Mouse (Mus musculus) E14TG2a.4 (cell line): ENCODE results near the gene Gm28047.
A peak's percentile ranks its signal among the peaks of the same experiment; 100 is the strongest.

ENCODE experiments used
- H3K27me3 ChIP-seq: 2 replicates; pipeline ENCODE4 v1.6.1; 2014; ENCODE audit warnings: low read length, control low read depth; ENCODE audit not compliant: insufficient read depth
- H3K36me3 ChIP-seq: 2 replicates; pipeline ENCODE4 v1.6.1; 2014; ENCODE audit warnings: low read length, control low read depth; ENCODE audit not compliant: insufficient read depth
- H3K4me1 ChIP-seq: replicated peaks from 2 replicates; pipeline ENCODE4 v1.6.1; 2014; ENCODE audit warnings: low read depth, low read length, control low read depth
- H3K4me3 ChIP-seq: replicated peaks from 2 replicates; pipeline ENCODE4 v1.5.1; 2014; ENCODE audit warnings: mild to moderate bottlenecking, low read length
- H3K9me3 ChIP-seq: 2 replicates; pipeline ENCODE4 v1.6.1; 2014; ENCODE audit warnings: low read length, control low read depth
- CTCF ChIP-seq: conservative IDR thresholded peaks from 2 replicates; pipeline ENCODE4 v1.5.1; 2014; ENCODE audit warnings: low read length
- NANOG ChIP-seq: IDR thresholded peaks from 2 replicates; pipeline ENCODE4 v1.6.1; 2014; ENCODE audit warnings: borderline replicate concordance, low read length, mixed read lengths
- POU5F1 ChIP-seq: IDR thresholded peaks from 2 replicates; pipeline ENCODE4 v1.6.1; 2014; ENCODE audit warnings: low read length, borderline replicate concordance

The Gm28047 gene

DNA sequence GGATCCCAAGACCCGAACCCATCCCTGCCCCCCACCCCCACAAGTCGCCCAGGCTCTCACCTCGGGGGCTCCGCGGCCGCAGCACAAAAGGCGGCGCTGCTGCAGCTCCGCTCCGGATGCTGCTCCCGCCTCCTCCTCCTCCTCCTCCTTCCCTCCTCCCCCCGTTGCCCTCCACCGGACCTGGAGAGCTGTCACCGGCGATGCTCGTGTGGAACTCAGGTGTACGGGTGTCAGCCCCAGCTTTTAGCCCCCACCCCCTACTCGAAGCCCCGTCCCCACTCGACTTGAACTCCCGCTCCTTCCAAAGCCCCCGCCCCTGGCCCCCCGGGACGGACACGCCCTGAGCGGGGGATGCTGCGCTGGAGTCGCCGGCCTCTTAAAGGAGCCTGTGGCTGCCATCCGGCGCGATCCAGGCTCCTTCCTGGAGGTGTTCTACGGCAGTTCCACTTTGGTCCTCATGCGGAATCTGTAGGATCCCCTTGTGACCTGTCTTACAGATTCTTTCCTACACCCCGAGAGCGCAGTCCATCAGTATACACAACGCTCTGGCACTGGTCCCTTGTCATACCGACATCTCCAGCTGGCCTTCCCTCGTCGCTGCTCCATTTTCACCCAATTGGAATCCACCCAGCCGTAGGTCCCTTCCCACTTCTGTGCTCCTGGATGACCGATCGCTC lies 108.0 kb downstream of the Gm28047 start, which contains the start of gene Map3k12:
TSS of gene Map3k12 (minus strand) at position 337 of the 677 bp plus-strand sequence.
- H3K9me3 ChIP-seq, result no peaks in the 10 kb centered on the region
- H3K36me3 ChIP-seq, result peaks cover 25% of the 10 kb centered on the region
- no peaks in the 10 kb centered on the region for H3K27me3 ChIP-seq
- peaks cover 62% of the 10 kb centered on the region for H3K4me1 ChIP-seq
- no peak for TF ChIP-seq CTCF
- H3K4me3 ChIP-seq, result peak within 1 kb of the TSS; percentile 86

DNA sequence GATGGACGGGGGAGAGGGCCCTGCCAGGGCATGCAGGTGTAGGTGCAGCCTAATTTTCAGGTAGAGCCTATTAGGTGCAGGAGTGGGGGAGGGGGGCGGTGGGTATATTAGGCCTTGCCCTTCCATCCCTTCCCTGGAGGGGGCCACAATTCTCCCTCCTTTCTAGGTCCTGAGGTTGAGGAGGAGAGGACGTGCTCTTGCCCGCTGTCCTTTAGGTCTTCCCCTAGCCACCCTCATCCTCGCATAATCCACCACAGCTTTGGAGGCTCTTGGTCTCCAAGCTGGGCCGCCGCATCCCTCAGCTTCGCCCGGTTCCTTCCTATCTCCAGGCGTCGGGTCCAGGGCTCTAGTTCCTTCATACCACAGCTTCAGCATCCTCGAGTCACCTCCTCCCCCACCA lies 108.6 kb downstream of the Gm28047 start:
- no peaks in the 10 kb centered on the region for H3K9me3 ChIP-seq
- H3K27me3 ChIP-seq, result no peaks in the 10 kb centered on the region
- peaks cover 20% of the 10 kb centered on the region for H3K36me3 ChIP-seq
- TF ChIP-seq NANOG (no peak), POU5F1 (no peak), CTCF (no peak)
- H3K4me3 ChIP-seq, result peak overlapping the region; percentile 86
- H3K4me1 ChIP-seq, result peaks cover 62% of the 10 kb centered on the region

DNA sequence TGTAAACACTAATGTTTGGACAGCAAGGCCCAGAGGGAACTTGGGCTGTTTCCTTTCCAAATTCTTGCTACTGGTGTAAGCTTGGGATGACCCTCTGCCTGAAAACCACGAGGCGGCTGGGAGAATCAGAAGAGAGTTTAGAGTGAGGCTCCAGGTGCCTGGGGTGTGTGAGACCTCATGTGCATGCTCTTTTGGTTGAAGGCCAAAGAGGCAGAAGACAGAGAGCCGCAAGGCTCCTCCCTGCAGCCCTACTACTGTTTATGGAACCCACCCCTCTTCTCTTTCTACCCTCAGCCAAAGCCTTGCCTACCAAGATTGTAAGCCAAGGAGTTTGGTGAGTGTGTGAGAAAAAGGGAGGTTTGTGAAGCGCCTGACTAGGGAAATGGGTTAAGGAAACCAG lies 109.1 kb downstream of the Gm28047 start:
- TF ChIP-seq CTCF, result no peak
- no peak for TF ChIP-seq NANOG
- no peak for TF ChIP-seq POU5F1
- Histone ChIP-seq H3K4me1 (peaks cover 62% of the 10 kb centered on the region), H3K27me3 (no peaks in the 10 kb centered on the region)

DNA sequence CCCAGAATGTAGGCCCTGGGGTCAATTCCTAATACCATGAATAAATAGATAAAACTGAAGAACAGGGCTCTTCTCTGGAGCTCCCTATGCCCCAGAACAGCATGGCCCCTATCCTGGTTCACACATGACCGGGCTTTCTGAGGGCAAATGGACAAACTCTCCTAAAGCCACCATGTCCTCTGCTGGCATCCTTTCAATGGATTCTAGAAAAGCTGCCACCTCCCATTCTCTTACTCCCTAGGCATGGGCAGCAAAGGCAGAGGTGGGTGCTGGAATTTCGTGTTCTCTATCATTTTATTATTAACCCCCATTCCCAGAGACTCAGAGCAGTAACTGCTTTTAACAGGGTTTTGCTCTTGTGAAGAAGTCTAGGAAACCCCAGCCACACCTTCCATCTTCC lies 109.6 kb downstream of the Gm28047 start:
- Histone ChIP-seq H3K4me1 (peaks cover 58% of the 10 kb centered on the region), H3K4me3 (peak overlapping the region; percentile 86; the same call in 1 of the 2 replicates), H3K27me3 (no peaks in the 10 kb centered on the region), H3K9me3 (no peaks in the 10 kb centered on the region), H3K36me3 (peaks cover 9% of the 10 kb centered on the region)
- TF ChIP-seq CTCF (no peak), POU5F1 (no peak), NANOG (no peak)

More for the DNA sequence above, 109.1 kb downstream of the Gm28047 start:
- H3K4me3 ChIP-seq, result peak overlapping the region; percentile 86
- no peaks in the 10 kb centered on the region for H3K9me3 ChIP-seq
- peaks cover 14% of the 10 kb centered on the region for H3K36me3 ChIP-seq

DNA sequence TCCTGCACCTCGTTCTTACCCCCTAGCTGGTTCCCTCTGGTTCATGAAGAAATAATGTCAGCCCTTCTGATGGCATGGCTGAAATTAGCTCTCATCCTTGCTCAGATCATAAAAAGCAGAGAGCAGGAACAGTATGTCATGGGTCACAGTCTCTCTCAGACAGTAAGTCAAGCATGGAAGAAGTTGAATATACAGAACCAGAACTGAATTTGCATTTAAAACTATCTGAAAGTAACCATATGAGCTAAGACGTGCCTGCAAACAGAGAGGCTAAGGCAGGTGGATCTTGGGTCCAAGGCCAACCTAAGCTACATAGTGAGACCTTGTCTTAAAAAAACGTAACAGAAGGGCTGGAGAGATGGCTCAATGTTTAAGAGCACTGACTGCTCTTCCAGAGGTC lies 111.9 kb downstream of the Gm28047 start:
- no peaks in the 10 kb centered on the region for H3K9me3 ChIP-seq
- peaks cover 11% of the 10 kb centered on the region for H3K36me3 ChIP-seq
- TF ChIP-seq NANOG (no peak), CTCF (no peak), POU5F1 (no peak)
- H3K4me1 ChIP-seq, result peaks cover 64% of the 10 kb centered on the region
- no peaks in the 10 kb centered on the region for H3K27me3 ChIP-seq
- no peak overlapping the region for H3K4me3 ChIP-seq

DNA sequence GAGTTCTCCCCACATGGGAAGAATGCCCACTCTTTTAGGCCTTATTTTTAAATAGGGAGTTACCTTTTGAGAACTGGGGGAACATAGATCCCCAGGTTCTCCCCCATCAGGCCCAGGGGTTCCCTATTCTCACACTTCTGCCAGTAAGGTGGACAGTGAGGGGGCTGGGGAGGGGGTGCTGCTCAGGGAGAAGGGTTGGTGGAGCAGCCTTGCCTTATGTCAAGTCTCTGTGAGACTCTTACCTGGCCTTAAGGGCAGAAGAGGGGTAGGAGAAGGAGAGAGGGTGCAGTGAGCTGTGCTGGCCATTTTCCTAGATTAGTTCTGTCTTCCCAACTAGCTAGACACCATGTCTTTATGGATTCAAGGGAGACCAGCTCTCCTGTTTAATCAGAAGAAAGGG lies 112.4 kb downstream of the Gm28047 start:
- Histone ChIP-seq H3K4me1 (peaks cover 67% of the 10 kb centered on the region), H3K36me3 (peaks cover 15% of the 10 kb centered on the region), H3K9me3 (no peaks in the 10 kb centered on the region), H3K27me3 (no peaks in the 10 kb centered on the region), H3K4me3 (no peak overlapping the region)
- TF ChIP-seq NANOG (no peak), CTCF (no peak), POU5F1 (no peak)

DNA sequence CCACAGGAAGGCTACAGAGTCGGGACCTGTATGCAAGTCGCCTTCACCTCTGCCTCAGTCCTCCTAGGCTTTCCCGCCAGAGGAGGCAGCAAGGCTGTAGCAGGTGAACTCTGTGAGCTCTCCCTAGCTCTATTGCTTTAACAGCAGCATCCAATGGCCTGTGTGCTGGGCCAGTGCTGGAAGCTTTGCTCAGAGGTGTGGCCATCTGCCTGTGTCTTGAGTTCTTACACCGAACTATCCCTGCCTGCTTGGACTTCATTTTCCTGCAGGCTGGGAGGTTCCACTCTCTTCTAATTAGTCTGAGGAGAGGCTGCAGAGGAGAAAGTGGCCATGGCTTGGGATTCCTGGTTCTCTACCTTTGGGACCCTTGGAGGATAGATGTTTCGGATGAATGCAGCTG lies 112.9 kb downstream of the Gm28047 start:
- no peaks in the 10 kb centered on the region for H3K9me3 ChIP-seq
- TF ChIP-seq CTCF, result no peak
- TF ChIP-seq NANOG, result no peak
- no peak for TF ChIP-seq POU5F1
- H3K4me1 ChIP-seq, result peaks cover 67% of the 10 kb centered on the region
- peak overlapping the region; percentile 32 for H3K4me3 ChIP-seq
- no peaks in the 10 kb centered on the region for H3K27me3 ChIP-seq
- peaks cover 18% of the 10 kb centered on the region for H3K36me3 ChIP-seq

DNA sequence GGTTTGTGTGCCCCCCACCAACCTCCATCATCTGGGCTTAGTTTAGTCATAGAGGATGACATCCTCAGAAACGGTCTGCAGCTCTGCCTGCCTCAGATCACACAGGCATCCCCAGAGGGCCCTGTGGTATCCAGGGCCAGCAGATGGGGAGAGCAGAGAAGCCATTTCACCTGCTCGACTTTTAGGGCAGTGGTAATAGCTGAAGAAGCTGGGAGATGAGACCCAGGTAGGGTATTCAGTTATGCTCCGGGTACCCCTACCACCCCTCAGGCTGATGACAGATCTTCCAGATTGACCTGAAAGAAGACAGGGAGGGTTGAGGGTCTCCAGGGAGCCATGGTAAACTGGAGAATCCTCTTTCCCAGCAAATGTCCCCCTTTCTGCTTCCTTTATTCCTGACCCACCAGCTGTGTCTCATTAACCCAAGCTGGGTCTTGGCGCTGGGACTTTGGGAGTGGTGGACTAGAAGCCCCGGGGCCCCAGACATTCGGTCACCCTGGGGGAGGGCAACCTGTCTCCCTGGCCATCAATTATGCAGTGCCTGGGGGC lies 113.5 kb downstream of the Gm28047 start:
- Histone ChIP-seq H3K36me3 (peaks cover 25% of the 10 kb centered on the region), H3K4me1 (peaks cover 69% of the 10 kb centered on the region), H3K9me3 (no peaks in the 10 kb centered on the region), H3K27me3 (no peaks in the 10 kb centered on the region), H3K4me3 (peak overlapping the region; percentile 90; the same call in 1 of the 2 replicates)
- TF ChIP-seq POU5F1 (no peak), NANOG (no peak), CTCF (no peak)
